Mouse (Mus musculus): ENCODE results near the gene Mast4.
"Not testable (repeated sequence)": the region's sequence is repeated elsewhere in the genome, so short reads cannot be mapped to it uniquely, and the experiment has no call there.

The Mast4 gene

GRCm38 (mm10) chr13:102744481-102745269, 589.6 kb downstream of the Mast4 start:
- DNase-seq (ENCODE audit: low spot score) = peak; percentile 60

GRCm38 (mm10) chr13:102739720-102740535, 594.4 kb downstream of the Mast4 start:
- no peak for DNase-seq (ENCODE audit: low spot score)

- DNase-seq (ENCODE audit: low spot score) = no peak
Observed at GRCm38 (mm10) chr13:102737811-102738210, 596.5 kb downstream of the Mast4 start.

GRCm38 (mm10) chr13:102733063-102733462, 601.2 kb downstream of the Mast4 start:
- DNase-seq (ENCODE audit: low spot score) = no peak

- DNase-seq (ENCODE audit: low spot score) = not testable (repeated sequence)
Observed at GRCm38 (mm10) chr13:102728951-102729350, 605.3 kb downstream of the Mast4 start.

- DNase-seq (ENCODE audit: low spot score) = no peak
Observed at GRCm38 (mm10) chr13:102728035-102728434, 606.3 kb downstream of the Mast4 start.

- DNase-seq (ENCODE audit: low spot score) = no peak
Observed at GRCm38 (mm10) chr13:102726876-102727275, 607.4 kb downstream of the Mast4 start.

GRCm38 (mm10) chr13:102725906-102726305, 608.4 kb downstream of the Mast4 start:
- no peak for DNase-seq (ENCODE audit: low spot score)

GRCm38 (mm10) chr13:102725416-102725815, 608.9 kb downstream of the Mast4 start:
- DNase-seq (ENCODE audit: low spot score) = no peak

GRCm38 (mm10) chr13:102716973-102717372, 617.3 kb downstream of the Mast4 start:
- no peak for DNase-seq (ENCODE audit: low spot score)

- no peak for DNase-seq (ENCODE audit: low spot score)
Observed at GRCm38 (mm10) chr13:102700744-102701143, 633.6 kb downstream of the Mast4 start.

- no peak for DNase-seq (ENCODE audit: low spot score)
Observed at GRCm38 (mm10) chr13:102700176-102700575, 634.1 kb downstream of the Mast4 start.

GRCm38 (mm10) chr13:102698751-102699323, 635.5 kb downstream of the Mast4 start:
- peak; percentile 12 for DNase-seq (ENCODE audit: low spot score)

GRCm38 (mm10) chr13:102698335-102698734, 636.0 kb downstream of the Mast4 start:
- no peak for DNase-seq (ENCODE audit: low spot score)

GRCm38 (mm10) chr13:102695121-102695905, 639.0 kb downstream of the Mast4 start:
- no peak for DNase-seq (ENCODE audit: low spot score)

GRCm38 (mm10) chr13:102694154-102694553, 640.1 kb downstream of the Mast4 start:
- DNase-seq (ENCODE audit: low spot score) = no peak

- DNase-seq (ENCODE audit: low spot score) = no peak
Observed at GRCm38 (mm10) chr13:102693341-102693801, 640.9 kb downstream of the Mast4 start, which contains the start of gene Cd180. TSS of gene Cd180 (plus strand) at chr13:102693558.

GRCm38 (mm10) chr13:102691408-102692150, 642.7 kb downstream of the Mast4 start:
- DNase-seq (ENCODE audit: low spot score) = no peak

GRCm38 (mm10) chr13:102690184-102690583, 644.1 kb downstream of the Mast4 start:
- no peak for DNase-seq (ENCODE audit: low spot score)

- DNase-seq (ENCODE audit: low spot score) = no peak
Observed at GRCm38 (mm10) chr13:102689201-102690090, 644.9 kb downstream of the Mast4 start.

Measured in embryo, embryonic 10 days (tissue).